Mouse (Mus musculus) layer of hippocampus, postnatal 25 days (tissue): ENCODE measurements at regions not wholly inside any gene's neighbourhood (a gene's known extent, or its start where the extent isn't known, plus 50 kb on each side); places are given as distances from the start of the nearest gene placed in this dataset.
A peak's percentile ranks its signal among the peaks of the same experiment; 100 is the strongest.

Experiments used
- DNase-seq, 2 experiments: peaks; one replicate each; pipeline ENCODE4 v3.0.0; 2022; ENCODE audit warnings: mixed read lengths in 2 of 2, low spot score in 1 of 2; ENCODE audit errors: extremely low spot score in 1 of 2

DNA sequence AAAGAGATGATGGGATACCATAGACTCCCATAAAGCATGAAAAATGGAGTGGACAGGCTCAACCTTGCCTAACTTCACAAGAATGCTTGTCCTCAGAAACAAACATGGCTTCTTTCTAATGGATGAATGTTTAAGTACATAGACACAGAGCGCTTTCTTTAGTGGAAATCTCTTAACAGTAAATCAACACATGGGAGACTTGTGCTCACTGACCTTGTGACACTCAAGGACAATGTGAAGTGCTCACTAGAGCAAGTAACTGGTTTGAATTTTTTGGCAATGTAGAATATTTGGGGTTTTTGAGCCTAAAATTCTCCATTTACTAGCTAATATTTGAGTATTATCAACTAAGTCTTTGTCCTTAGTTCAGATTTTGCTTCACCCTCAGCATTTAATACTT, 88.0 kb downstream of the Tent5c start:
- no peak for DNase-seq

DNA sequence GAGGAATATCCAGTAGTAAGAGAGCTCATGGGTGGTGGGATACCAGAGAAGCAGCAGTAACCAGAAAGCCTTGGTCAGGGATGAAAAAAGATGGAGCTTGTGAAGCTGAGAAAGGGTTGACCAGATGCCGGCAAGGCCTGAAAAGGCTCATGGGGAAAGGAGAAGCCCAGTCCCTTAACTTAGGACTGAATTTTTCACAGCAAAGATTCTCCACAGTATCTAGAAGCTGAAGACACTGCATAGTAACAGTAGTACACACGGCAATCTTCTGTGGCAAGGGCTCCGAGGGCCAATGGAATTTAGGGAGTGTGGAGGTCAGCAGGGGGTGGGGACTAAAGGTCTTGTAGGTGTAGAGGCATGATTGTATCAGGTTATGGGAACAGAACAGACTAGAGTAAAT, 91.6 kb downstream of the Tent5c start:
- DNase-seq = no peak

DNA sequence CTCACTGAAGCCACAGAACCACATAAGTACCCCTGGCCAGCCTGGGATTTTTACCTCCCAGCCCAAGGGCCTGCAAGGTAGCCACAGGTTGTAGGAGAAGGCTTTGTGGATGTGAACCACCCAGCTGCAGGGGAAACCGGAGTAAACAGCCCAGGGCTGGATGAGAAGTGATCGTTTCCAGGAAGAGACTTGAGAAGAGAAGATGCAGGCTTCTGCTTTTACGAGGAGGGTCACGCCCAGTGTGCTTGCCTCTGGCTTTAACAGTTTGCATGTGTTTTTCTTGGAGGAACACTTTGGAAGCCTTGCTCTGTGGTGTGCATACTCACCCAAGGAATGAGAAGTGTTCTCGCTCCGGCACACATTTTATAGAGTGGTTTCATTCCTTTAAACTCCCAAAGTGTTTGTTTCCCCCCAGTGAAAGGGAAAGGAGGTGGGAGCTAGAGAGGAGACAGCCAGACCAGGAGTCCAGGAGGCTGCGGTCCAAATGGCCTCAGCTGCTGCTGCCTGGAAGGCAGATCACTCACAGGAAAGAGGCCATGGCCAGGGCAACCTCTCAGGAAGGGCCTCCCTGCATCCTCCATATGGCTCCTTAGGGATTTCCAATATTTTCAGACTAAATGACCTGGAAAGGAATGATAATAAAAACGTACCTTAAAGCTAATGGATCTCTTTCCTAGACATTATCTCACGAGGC, 94.1 kb downstream of the Tent5c start:
- DNase-seq = no peak

DNA sequence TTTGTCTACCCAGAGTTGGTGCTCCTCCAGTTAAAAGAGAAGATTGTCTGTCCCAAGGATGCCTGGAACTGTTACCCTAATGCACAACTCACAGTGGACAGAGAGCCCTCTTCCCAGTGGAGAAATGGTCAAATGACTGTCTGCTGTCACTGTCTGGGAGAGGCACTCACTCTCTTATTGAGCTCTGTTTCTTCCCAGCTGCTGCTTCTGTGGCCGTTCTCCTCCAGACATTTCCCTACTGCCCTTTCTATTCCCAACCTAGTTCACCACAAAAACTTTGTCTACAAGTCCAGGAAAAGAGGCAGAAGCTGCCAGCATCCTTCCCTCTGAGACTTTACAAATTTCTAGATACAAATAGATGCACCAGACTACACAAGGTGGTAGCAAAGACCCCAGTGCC, 95.2 kb downstream of the Tent5c start:
- no peak for DNase-seq

DNA sequence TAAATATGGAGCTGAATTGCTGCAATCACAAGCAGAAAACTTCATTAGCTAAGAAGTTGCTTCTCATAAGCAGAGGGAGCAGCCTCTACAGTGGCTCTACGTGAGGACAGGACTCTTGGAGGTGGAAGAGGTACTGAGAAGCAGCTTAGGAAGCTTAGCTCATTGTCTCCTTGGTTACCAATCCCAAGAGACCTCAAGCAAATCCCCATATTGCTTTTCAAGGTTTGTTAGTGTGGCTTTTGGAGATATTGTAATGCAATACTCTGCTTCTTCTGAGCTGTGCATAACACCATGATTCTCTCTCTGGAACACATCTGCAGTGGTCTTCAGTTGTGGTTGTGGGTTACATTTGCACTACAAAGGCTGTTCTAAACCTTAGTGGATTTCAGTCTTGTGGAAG, 106.9 kb downstream of the Tent5c start:
- DNase-seq = no peak

DNA sequence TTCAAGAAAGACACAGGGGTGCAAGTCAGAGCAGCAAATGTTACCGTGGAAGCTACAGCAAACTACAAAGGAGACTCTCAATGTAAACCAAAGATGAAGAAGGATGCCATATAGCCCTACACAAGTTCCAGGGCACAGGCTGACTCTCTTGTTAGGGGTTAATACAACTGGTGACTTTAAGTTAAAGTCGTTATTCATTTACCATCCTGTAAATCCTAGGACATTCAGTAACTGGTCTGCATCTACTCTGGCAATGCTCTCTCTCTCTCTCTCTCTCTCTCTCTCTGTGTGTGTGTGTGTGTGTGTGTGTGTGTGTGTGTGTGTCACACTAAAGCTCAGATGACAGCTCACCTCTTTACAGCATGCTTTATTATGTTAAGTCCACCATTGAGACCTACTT, 107.8 kb downstream of the Tent5c start:
- no peak for DNase-seq

DNA sequence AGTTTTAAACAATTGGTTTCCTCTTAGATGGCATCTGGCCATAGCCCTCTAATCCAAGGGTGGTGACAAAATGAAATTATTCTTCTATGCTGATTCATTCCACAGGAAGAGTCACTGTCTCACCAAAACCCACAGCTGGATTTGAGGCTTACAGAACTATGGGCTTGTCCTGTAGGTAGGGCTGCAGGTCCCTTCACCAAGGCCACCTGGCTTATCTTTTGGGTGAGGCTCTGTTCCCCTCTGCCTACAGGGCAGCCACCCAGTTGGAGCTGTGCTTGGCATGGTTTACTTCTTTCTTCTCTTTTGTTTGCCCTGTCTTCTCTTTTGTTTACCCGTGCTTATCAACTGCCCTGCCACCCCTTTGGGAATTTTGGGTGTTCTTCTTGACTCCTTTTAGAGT, 113.0 kb downstream of the Tent5c start:
- DNase-seq = no peak

DNA sequence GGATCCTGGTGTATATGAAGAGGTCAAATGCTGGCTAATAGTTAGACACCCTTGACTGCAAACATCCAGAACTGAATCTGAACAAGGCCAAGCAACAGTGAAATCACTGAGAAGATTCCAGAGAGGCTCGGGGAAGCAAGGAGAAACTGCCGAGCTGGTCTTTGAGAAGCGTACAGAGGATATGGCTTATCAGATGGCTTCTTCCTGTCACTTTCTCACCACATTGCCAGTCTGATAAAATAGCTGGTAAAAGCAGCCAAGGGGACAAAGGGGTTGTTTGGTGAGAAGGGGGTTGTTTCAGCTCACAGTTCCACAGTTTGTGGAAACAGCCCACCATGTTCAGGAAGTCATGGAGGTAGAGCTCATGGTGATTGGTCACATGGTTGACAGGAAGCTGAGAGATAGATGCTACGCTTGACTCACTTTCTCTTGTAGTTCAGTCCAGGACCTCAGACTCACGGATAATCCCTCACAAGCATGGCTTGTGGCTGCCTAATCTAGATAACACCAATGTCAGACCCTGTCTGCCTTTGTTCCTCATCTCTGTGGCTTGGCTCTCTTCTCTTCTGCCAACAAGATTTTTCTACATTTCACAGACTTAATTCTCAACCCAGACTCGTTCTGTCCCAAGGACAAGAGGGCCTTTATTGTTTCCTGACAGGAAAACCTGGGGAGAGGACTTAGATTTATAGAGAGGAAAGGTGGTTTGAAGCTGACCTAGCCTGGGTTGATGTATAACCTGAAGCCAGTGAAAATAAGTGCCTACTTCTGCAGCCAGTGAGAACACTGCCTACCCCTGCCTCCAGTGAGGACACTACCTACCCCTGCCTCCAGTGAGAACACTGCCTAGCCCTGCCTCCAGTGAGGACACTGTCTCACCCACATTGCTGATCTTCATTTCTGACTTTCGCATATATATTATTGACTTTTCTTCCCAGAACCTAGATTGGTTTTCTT, 122.0 kb downstream of the Tent5c start:
- no peak for DNase-seq

DNA sequence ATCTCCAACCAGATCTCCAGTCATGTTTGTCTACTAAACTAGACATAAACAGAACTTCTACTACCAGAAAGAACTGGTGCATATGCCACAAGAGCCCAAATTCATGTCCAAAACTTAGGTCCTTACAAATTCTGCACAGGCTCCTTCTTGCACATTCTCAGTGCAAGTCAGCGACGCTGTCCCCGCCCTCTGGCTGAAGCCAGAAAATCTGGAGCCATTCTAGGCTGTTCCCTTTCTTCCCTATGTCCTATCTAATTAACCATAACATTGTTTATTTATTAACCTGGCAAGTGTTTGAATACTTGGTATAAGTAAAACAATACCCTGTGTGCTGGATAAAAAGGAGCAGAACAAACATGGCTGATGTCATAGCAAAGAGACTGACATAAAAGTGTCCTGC, 122.7 kb downstream of the Tent5c start:
- DNase-seq = no peak

DNA sequence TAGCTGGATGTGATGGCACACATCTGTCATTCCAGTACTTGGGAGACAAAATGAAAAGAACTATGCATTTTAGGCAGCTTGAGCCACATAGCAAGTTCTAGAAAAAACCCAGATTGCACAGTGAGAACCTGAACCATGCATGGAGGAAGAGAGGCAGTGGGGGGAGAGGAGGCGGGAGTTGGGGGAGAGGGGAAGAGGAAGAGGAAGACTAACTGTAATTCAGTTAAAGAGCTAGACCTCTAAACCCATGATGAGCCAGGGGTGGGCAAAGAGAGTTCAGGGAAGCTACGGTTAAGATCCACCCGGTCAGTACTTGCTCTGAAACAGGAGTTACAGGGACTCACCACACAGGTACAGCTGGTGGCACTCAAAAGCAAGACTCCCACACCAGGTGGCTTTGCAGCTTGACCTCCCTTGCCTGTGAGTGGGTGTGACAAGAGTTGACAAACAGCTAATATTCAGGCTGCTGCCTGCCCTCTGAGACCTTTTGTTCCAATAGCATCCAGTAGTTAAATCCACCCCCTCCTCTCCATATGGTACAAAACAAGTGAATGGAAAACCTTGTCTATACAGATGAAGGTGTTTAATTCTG, 123.7 kb downstream of the Tent5c start:
- no peak for DNase-seq

DNA sequence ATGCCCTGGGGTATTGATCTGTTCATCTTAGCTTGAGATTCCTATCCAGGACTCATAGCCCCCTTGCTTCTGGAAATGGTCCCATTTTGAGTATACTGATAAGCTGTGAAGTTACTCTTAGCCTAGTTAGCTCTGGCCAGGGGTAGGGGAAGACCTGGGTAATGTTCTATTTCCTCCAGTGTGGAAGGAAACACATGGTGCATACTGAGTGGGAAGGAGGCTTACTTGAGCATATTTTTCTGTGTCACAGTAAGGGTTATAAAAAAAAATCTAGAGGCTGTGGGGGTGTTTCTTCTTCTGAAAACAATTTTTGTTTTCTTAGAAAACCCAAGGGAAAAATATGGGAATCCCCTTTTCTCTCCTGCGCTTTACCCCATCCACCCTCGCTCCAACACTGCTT, 124.4 kb downstream of the Tent5c start:
- no peak for DNase-seq

DNA sequence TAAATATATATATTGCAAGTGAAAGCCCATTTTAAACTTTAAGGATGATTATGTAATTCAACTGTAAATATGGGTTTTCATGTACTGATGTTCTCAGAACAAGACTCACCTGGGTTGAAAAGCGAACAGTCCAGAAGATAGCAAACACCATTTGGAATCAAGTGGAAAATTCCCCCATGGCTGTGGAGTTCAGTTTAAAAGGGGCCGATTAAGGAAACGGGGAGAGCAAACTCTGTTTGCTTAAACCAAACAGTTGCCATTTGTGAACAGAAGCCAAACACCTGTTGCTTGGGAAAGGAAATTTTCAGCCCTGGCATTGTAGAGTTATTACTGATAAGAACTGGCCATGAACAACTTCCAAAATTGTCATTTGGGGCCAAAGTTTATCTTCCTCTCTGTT, 126.1 kb downstream of the Tent5c start:
- DNase-seq = no peak

DNA sequence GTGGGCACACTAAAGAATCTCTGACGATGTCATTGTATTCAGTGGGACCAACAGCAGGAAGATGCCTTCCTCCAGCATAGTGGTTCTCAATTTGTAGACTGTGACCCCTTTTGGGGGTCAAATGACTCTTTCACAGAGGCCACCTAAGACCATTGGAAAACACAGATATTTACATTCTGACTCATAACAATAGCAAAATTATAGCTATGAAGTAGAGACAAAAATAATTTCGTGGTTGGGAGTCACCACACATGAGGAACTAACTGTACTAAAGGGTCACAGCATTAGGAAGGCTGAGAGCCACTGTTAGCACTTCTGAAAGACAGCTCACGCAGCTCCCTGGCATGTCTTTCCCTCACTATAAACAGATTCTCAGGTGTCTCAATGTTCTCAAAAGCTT, 129.1 kb downstream of the Tent5c start:
- DNase-seq = no peak

DNA sequence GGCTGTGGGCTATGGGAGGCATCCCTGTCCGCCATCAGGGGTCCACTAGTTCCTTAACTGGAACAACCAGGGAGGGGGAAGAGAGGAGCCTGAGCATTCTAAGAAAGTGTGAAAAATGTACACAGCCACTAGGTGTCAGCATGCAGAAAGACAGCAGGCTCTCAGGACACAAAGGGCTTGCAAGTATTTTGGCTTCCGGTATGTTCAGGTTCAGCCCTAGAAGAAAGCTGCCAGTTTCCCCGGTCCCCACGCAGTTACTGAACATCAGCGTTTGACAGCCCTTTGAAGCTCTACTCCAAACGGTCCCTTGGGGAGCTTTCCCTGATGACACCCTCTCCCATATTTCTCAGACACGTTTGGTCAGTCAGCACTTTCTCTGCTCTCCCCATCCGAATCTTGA, 130.1 kb downstream of the Tent5c start:
- DNase-seq = peak; percentile 14 to 21

DNA sequence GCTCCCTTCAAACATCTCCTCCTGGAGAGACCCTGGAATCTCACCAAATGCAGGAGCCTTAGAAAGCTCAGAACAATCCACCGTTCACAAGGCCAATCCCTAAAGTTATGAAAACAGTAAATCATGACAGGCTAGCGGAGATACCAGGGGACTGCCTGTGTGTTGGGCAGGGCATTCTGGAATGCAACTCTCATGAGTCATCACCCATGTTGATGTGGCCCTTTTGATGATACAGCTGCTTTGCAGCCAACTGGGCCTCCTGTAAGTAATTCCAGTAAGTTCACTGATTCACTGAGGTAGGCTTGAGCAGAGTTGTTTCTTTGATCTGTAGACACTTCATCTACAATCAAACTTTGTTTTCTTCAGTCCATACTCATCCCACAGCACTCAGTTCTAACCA, 155.6 kb downstream of the Tent5c start:
- no peak for DNase-seq

DNA sequence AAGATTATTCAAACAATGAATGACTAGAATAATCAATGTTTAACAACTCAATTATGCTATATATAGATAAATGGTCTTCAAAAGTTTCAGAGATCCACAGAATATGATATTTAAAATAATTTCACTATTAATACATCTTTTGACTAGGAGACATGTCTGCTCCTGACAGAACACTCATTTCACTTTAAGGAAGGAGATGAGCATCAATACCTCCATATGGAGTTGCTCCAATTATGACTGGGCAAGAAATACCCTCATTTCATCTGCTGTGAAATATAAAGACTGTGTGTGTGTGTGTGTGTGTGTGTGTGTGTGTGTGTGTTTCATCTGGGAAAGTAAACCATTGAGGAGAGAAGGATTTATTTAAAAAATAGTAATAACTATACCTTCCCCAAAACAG, 156.2 kb upstream of the Wdr3 start:
- DNase-seq = no peak

DNA sequence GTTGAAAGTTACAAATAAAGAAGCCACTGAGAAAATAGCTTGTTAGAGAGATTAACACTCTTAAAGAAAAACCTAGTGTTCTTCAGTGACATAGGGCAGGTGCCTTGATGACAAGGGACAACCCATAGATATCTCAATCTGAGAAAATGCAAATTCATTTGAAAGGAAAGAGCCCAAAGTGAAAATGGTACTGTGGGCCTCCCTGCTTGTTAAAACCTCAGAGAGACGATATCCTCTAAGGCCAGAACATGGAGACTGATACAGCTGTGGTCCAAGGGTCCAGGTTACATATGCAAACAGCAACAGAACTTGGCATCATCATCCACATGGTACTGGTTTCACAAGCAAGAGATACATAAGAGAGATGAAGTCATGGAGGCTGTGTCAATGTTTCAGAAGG, 125.6 kb upstream of the Wdr3 start:
- no peak for DNase-seq

DNA sequence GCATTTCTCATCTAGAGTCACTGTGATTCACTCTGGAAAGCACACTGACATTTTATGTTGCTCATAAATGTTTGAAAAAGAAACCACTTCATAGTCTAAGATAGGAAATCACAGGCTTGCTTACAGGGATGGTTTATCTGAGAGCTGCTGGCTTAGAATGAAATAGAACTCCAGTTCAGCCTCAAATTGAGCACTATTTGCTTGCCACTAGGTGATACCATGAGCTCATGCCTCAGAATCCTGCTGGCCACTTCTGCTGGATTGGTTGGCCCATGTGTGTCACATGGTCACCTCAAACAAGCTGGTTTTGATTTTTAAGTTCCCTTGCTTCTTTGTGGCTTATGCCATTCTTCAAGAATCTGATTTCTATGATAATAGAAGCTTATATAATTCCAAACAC, 104.8 kb upstream of the Wdr3 start:
- DNase-seq = no peak

DNA sequence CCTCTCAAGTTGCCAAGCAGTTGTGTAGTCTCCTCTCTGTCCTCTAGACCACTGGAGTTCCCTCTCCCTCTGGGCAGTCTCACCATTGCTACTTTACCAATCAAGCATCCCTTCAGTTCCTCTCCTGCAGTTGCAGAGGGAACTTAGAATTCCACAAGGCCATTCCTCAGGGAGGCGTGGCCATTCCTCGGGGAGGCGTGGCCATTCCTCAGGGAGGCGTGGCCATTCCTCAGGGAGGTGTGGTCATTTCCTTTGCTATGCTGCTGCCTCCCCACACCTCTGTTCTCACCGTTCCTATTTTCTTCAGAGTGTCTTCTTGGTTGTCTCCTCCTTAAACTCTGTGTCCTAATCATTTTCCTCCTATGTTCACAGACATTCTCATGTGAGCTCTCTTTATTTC, 102.8 kb upstream of the Wdr3 start:
- DNase-seq = no peak
